Mouse (Mus musculus): ENCODE results near the gene Ehhadh.
"Not testable (repeated sequence)": the region's sequence is repeated elsewhere in the genome, so short reads cannot be mapped to it uniquely, and the experiment has no call there.

Gene Ehhadh

DNA sequence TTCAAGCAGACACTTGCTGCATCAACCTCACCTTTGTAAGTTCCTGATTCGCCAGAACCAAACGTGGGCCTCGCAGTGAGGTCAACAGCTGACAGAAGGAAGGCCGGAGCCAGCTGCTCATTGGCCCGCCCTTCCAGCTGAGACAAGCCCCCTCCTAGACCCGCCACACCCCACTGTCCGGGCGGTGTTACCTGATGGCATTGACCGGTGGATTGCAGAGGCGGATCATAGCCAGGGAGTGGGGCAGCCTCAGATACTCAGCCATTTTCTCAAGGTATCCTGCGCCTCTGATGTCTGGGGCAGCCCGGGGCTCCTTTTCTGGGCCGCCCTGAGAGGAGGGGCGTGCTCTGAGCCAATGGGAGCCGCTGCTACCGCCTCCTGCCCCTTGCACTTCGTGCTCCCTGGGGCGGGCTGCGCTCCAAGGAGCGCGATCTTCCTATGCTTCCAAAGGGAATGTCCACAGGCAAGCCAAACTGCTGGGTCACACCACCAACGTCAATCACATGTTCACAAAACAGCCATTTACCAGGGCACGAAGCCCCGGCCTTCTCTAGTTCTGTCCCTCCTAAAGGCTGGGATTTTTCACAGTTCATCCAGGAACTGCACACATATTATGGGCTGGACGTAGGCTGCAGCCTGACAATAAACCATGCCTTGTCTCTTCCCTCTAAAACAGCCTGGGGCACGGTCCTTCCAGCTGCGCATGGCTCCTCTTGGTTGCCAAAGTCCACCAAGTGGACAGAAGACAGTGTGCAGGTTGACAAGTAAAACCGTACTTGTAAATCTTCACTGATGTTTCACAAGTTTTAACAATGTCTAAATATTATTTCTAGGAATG lies at the start of gene Ehhadh:
TSS of gene Ehhadh (minus strand) at position 292 of the 838 bp plus-strand sequence.
- DNase-seq (ENCODE audit: low spot score in 2 of 2), result peak in 1 of 2 experiments; percentile 37

GRCm38 (mm10) chr16:21836311-21837072 lies 48.9 kb upstream of the Ehhadh start:
- DNase-seq (ENCODE audit: low spot score in 2 of 2), result no peak

DNA sequence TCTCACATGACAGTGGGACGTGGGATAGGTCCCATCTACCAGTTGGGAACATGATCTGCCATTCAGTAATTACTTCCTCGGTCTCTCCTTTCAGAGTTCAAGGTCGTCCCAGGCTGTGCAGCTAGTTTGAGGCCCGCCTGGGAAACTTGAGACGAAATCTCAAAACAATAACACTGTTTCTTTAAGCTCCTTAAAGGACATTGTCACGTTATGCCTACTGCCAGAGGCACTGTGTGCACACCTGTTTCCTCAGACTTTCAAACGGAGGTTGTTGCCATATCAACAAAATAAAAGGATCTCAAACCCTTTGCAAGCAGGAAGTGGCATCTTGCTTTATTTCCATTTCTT lies 48.0 kb upstream of the Ehhadh start:
- no peak for DNase-seq (ENCODE audit: low spot score in 2 of 2)

- DNase-seq (ENCODE audit: low spot score in 2 of 2), result no peak
These were observed 47.4 kb upstream of the Ehhadh start for GRCm38 (mm10) chr16:21834866-21835583.

DNA sequence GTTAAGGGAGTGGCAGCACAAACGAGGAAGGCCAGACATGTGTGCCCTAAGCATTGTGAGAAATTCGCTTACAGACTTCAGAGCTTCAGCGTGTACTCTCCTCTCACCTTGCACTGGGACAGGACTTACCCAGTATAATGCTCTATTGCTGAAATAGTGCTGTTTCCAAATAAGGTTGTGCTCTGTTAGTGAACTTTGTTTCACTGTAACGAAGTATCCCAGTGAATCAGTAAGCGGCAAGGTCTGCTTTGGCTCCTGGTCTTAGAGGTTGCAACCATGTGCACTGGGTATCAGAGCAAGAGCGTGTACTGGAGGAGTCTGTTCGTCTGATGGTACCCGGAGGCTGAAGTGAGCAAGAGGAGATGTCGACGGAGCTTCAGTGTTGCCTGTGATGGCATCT lies 46.4 kb upstream of the Ehhadh start:
- no peak for DNase-seq (ENCODE audit: low spot score in 2 of 2)

DNA sequence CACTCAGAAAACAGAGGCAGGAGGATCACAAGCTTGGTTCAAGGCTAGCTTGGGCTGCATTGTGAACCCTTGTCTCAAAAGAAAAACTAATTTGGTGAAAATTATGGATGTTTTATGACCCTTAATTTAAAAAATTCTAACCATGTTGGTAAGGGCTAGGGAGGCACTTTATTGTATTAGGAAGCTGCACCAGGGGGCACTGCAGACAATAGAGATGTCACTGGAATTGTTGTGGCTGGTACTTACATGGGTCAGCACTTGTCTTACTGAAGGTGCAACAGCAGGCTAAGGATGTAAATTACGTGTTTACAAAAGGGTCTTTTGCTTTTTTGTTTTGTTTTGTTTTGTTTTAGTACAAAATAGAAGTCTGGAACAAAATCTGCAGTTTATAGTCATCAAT lies 45.9 kb upstream of the Ehhadh start:
- DNase-seq (ENCODE audit: low spot score in 2 of 2), result no peak

DNA sequence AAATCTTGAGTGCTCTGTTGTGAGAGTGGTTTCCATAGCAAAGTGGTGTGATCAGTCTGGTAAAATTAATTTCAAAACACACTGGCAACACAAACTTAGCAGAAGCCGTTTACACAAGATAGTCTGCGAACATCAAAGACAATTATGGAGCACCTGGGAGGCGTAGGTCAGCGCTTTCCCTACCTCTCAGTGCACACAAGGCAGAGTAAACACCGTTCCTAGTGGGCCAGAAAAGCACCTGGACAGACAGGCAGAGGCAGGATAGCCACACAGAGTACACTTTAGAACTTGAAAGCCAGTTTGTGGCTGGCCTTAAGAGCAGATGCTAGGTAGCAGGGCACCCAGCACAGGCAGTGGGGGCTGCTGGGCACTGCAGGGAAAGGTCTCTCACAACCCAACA lies 44.2 kb upstream of the Ehhadh start:
- no peak for DNase-seq (ENCODE audit: low spot score in 2 of 2)

GRCm38 (mm10) chr16:21830784-21831183 lies 43.2 kb upstream of the Ehhadh start:
- no peak for DNase-seq (ENCODE audit: low spot score in 2 of 2)

GRCm38 (mm10) chr16:21829711-21830110 lies 42.1 kb upstream of the Ehhadh start:
- no peak for DNase-seq (ENCODE audit: low spot score in 2 of 2)

DNA sequence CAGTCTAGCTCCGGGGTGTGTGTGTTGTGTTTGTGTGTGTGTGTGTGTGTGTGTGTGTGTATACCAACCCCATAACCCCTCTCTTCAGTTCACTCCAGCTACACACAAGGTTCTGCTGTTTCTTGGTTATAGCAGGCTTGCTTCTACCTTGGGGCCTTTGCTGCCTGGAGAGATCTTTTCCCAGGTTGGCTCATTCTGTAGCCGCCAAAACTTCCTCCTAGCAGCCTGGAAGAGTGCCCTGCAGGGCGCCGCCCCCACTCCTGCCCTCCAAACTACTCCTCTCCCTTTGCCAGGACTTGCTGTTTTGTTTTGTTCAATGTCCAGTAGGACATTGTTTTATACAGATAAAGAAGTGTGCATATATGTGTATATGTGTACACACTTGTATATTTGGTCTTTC lies 40.0 kb upstream of the Ehhadh start:
- DNase-seq (ENCODE audit: low spot score in 2 of 2), result no peak

- no peak for DNase-seq (ENCODE audit: low spot score in 2 of 2)
These were observed 39.5 kb upstream of the Ehhadh start for GRCm38 (mm10) chr16:21827153-21827552.

- DNase-seq (ENCODE audit: low spot score in 2 of 2), result no peak
These were observed 38.0 kb upstream of the Ehhadh start for GRCm38 (mm10) chr16:21825612-21826031.

DNA sequence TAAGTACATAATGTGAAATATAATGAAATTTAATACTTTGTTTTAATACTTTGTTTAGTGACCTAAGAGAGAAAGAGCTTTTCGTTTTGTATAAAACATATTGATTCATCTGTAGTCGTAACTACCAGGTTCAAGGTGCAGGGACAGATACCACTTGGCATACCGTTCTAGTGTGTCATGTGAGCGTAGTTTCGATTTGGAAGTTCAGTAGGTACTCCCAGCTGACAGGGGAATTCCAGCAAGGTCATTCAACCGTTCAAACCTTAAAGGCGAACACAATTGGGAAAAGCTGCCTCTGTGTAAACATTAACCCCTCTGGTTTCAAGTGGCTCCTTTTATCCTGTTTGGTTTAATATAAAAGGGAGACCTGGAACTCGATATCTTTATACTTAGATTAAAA lies 31.0 kb upstream of the Ehhadh start:
- no peak for DNase-seq (ENCODE audit: low spot score in 2 of 2)

DNA sequence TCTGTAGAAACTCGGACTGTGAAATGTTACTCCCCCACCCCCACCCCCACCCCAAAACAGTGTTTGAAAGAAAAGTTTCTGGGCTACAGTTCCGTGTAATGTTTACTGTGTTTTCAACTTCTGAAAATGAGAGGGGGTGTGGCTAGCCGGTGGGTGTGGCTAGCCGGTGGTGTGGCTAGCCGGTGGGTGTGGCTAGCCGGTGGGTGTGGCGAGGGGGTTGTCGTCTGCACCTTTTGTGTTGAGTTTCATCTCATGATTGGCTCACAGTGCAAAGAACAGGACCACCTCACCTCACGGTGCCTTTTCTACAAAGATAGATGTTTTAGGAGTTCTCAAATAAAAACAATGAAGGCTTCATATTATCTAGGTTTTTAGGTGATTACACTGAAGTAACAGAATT lies 30.5 kb upstream of the Ehhadh start:
- DNase-seq (ENCODE audit: low spot score in 2 of 2), result no peak

GRCm38 (mm10) chr16:21815669-21816010 lies 28.0 kb upstream of the Ehhadh start:
- no peak for DNase-seq (ENCODE audit: low spot score in 2 of 2)

GRCm38 (mm10) chr16:21814861-21815668 lies 27.5 kb upstream of the Ehhadh start:
- DNase-seq (ENCODE audit: low spot score in 2 of 2), result peak in 1 of 2 experiments; percentile 31

- no peak for DNase-seq (ENCODE audit: low spot score in 2 of 2)
These were observed 25.7 kb upstream of the Ehhadh start for GRCm38 (mm10) chr16:21813164-21813834.

- not testable (repeated sequence) for DNase-seq (ENCODE audit: low spot score in 2 of 2)
These were observed 20.2 kb upstream of the Ehhadh start for GRCm38 (mm10) chr16:21807786-21808185.

GRCm38 (mm10) chr16:21806892-21807291 lies 19.3 kb upstream of the Ehhadh start:
- no peak for DNase-seq (ENCODE audit: low spot score in 2 of 2)

DNA sequence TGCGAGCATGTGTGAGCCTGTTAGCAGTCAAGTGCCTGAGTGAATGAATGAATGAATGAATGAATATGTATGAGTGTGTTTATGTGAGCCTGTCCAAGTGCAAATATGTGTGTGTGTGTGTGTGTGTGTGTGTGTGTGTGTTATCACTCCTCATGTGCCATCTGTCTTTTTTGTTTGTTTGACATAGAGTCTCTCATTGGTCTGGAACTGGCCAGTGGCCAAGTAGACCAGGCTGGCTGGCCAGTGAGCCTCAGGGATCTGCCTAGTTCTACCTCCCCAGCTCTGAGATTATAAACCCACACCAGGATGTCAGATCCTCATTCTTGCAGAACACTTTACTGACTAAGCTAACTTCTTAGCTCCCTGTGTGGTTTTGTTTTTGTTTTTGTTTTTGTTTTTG lies 16.7 kb upstream of the Ehhadh start:
- DNase-seq (ENCODE audit: low spot score in 2 of 2), result no peak

GRCm38 (mm10) chr16:21795071-21795470 lies 7.5 kb upstream of the Ehhadh start:
- DNase-seq (ENCODE audit: low spot score in 2 of 2), result no peak

Data from frontal cortex, postnatal 10 days (tissue).